Mouse (Mus musculus): Measurements from ENCODE around the gene Rnf207.

Gene Rnf207

GRCm38 (mm10) chr4:152328691-152329090 lies 9.9 kb upstream of the Rnf207 start:
- DNase-seq (ENCODE audit: low read depth): peak; percentile 70

- peak; percentile 31 for DNase-seq (ENCODE audit: low read depth)
Measured at GRCm38 (mm10) chr4:152326543-152326942, 7.8 kb upstream of the Rnf207 start.

GRCm38 (mm10) chr4:152325574-152326411 lies 7.0 kb upstream of the Rnf207 start, which contains the start of gene Rpl22:
Rpl22 (plus strand) TSS chr4:152325742.
- peak; percentile 99 for DNase-seq (ENCODE audit: low read depth)

GRCm38 (mm10) chr4:152324641-152325562 lies 6.1 kb upstream of the Rnf207 start:
- DNase-seq (ENCODE audit: low read depth): no peak

- no peak for DNase-seq (ENCODE audit: low read depth)
Measured at GRCm38 (mm10) chr4:152321464-152321863, 2.7 kb upstream of the Rnf207 start.

- DNase-seq (ENCODE audit: low read depth): no peak
Measured at GRCm38 (mm10) chr4:152317631-152318033, 1.2 kb downstream of the Rnf207 start.

GRCm38 (mm10) chr4:152315498-152316213 lies 3.1 kb downstream of the Rnf207 start:
- DNase-seq (ENCODE audit: low read depth): no peak

GRCm38 (mm10) chr4:152313934-152314333 lies 4.9 kb downstream of the Rnf207 start:
- peak; percentile 18 for DNase-seq (ENCODE audit: low read depth)

- no peak for DNase-seq (ENCODE audit: low read depth)
Measured at GRCm38 (mm10) chr4:152313211-152313632, 5.6 kb downstream of the Rnf207 start.

GRCm38 (mm10) chr4:152312186-152312585 lies 6.6 kb downstream of the Rnf207 start:
- no peak for DNase-seq (ENCODE audit: low read depth)

- DNase-seq (ENCODE audit: low read depth): no peak
Measured at GRCm38 (mm10) chr4:152307542-152307941, 11.3 kb downstream of the Rnf207 start.

GRCm38 (mm10) chr4:152305991-152306390 lies 12.8 kb downstream of the Rnf207 start:
- DNase-seq (ENCODE audit: low read depth): no peak

GRCm38 (mm10) chr4:152304685-152305084 lies 14.1 kb downstream of the Rnf207 start:
- DNase-seq (ENCODE audit: low read depth): no peak

- no peak for DNase-seq (ENCODE audit: low read depth)
Measured at GRCm38 (mm10) chr4:152303172-152303571, 15.6 kb downstream of the Rnf207 start.

- DNase-seq (ENCODE audit: low read depth): no peak
Measured at GRCm38 (mm10) chr4:152302012-152302411, 16.8 kb downstream of the Rnf207 start.

- DNase-seq (ENCODE audit: low read depth): no peak
Measured at GRCm38 (mm10) chr4:152300375-152300774, 18.4 kb downstream of the Rnf207 start.

GRCm38 (mm10) chr4:152298836-152299235 lies 20.0 kb downstream of the Rnf207 start:
- DNase-seq (ENCODE audit: low read depth): no peak

GRCm38 (mm10) chr4:152296874-152297861 lies 21.6 kb downstream of the Rnf207 start, which contains the start of gene Icmt:
Icmt (plus strand) TSS chr4:152297227.
- DNase-seq (ENCODE audit: low read depth): peak; percentile 99

GRCm38 (mm10) chr4:152296371-152296770 lies 22.4 kb downstream of the Rnf207 start:
- DNase-seq (ENCODE audit: low read depth): no peak

GRCm38 (mm10) chr4:152295916-152296315 lies 22.9 kb downstream of the Rnf207 start:
- DNase-seq (ENCODE audit: low read depth): peak; percentile 84

Data from 416B (cell line).